Mouse (Mus musculus): ENCODE measurements at regions not wholly inside any gene's neighbourhood (a gene's known extent, or its start where the extent isn't known, plus 50 kb on each side); places are given as distances from the start of the nearest gene placed in this dataset.

GRCm38 (mm10) chr11:45535501-45536025 lies 316.3 kb upstream of the Clint1 start:
- H3K4me1 ChIP-seq (ENCODE audit: control insufficient read depth, insufficient read depth, low read length): no peaks in the 10 kb centered on the region

GRCm38 (mm10) chr11:45538011-45538410 lies 313.8 kb upstream of the Clint1 start:
- DNase-seq: no peak
- 74% methylated on average over 7 of the region's 7 CpGs for WGBS
- no peak overlapping the region for H3K4me3 ChIP-seq (replicated peaks; ENCODE audit: extremely low read depth, low read depth, low read length)
- TF ChIP-seq POLR2A (IDR thresholded peaks at IDR 0.05; ENCODE audit: borderline replicate concordance, extremely low read depth, low read depth, low read length): no peak
- TF ChIP-seq CTCF (IDR thresholded peaks at IDR 0.05; ENCODE audit: insufficient read depth, low read length): no peak
- H3K4me1 ChIP-seq (ENCODE audit: control insufficient read depth, insufficient read depth, low read length): no peaks in the 10 kb centered on the region

More at GRCm38 (mm10) chr11:45535501-45536025, 316.3 kb upstream of the Clint1 start:
- WGBS: 47% methylated on average over 8 of the region's 8 CpGs
- H3K4me3 ChIP-seq (replicated peaks; ENCODE audit: extremely low read depth, low read depth, low read length): no peak overlapping the region
- DNase-seq: no peak
- TF ChIP-seq POLR2A (IDR thresholded peaks at IDR 0.05; ENCODE audit: borderline replicate concordance, extremely low read depth, low read depth, low read length): no peak
- no peak for TF ChIP-seq CTCF (IDR thresholded peaks at IDR 0.05; ENCODE audit: insufficient read depth, low read length)

- DNase-seq: peak; percentile 14
- H3K4me1 ChIP-seq (ENCODE audit: control insufficient read depth, insufficient read depth, low read length): no peaks in the 10 kb centered on the region
- WGBS: 41% methylated on average over 4 of the region's 4 CpGs
- TF ChIP-seq POLR2A (IDR thresholded peaks at IDR 0.05; ENCODE audit: borderline replicate concordance, extremely low read depth, low read depth, low read length) (no peak), CTCF (IDR thresholded peaks at IDR 0.05; ENCODE audit: insufficient read depth, low read length) (peak; percentile 65)
- H3K4me3 ChIP-seq (replicated peaks; ENCODE audit: extremely low read depth, low read depth, low read length): no peak overlapping the region
Measured at GRCm38 (mm10) chr11:45539459-45539858, 312.4 kb upstream of the Clint1 start.

GRCm38 (mm10) chr11:45544531-45544930 lies 307.3 kb upstream of the Clint1 start:
- TF ChIP-seq CTCF (IDR thresholded peaks at IDR 0.05; ENCODE audit: insufficient read depth, low read length) (no peak), POLR2A (IDR thresholded peaks at IDR 0.05; ENCODE audit: borderline replicate concordance, extremely low read depth, low read depth, low read length) (no peak)
- no peak for DNase-seq
- WGBS: 64% methylated on average over 3 of the region's 3 CpGs
- Histone ChIP-seq H3K4me3 (replicated peaks; ENCODE audit: extremely low read depth, low read depth, low read length) (no peak overlapping the region), H3K4me1 (ENCODE audit: control insufficient read depth, insufficient read depth, low read length) (no peaks in the 10 kb centered on the region)

GRCm38 (mm10) chr11:45545896-45546626 lies 305.8 kb upstream of the Clint1 start:
- WGBS: 74% methylated on average over 11 of the region's 11 CpGs
- H3K4me1 ChIP-seq (ENCODE audit: control insufficient read depth, insufficient read depth, low read length): no peaks in the 10 kb centered on the region

GRCm38 (mm10) chr11:45546861-45547260 lies 305.0 kb upstream of the Clint1 start:
- DNase-seq: no peak
- TF ChIP-seq CTCF (IDR thresholded peaks at IDR 0.05; ENCODE audit: insufficient read depth, low read length) (no peak), POLR2A (IDR thresholded peaks at IDR 0.05; ENCODE audit: borderline replicate concordance, extremely low read depth, low read depth, low read length) (no peak)
- Histone ChIP-seq H3K4me3 (replicated peaks; ENCODE audit: extremely low read depth, low read depth, low read length) (no peak overlapping the region), H3K4me1 (ENCODE audit: control insufficient read depth, insufficient read depth, low read length) (no peaks in the 10 kb centered on the region)
- WGBS: 45% methylated on average over 2 of the region's 2 CpGs

More at GRCm38 (mm10) chr11:45545896-45546626, 305.8 kb upstream of the Clint1 start:
- DNase-seq: no peak
- no peak overlapping the region for H3K4me3 ChIP-seq (replicated peaks; ENCODE audit: extremely low read depth, low read depth, low read length)
- no peak for TF ChIP-seq POLR2A (IDR thresholded peaks at IDR 0.05; ENCODE audit: borderline replicate concordance, extremely low read depth, low read depth, low read length)
- TF ChIP-seq CTCF (IDR thresholded peaks at IDR 0.05; ENCODE audit: insufficient read depth, low read length): no peak

- 63% methylated on average over 7 of the region's 7 CpGs for WGBS
- no peak for DNase-seq
- no peaks in the 10 kb centered on the region for H3K4me1 ChIP-seq (ENCODE audit: control insufficient read depth, insufficient read depth, low read length)
- TF ChIP-seq CTCF (IDR thresholded peaks at IDR 0.05; ENCODE audit: insufficient read depth, low read length) (no peak), POLR2A (IDR thresholded peaks at IDR 0.05; ENCODE audit: borderline replicate concordance, extremely low read depth, low read depth, low read length) (no peak)
- no peak overlapping the region for H3K4me3 ChIP-seq (replicated peaks; ENCODE audit: extremely low read depth, low read depth, low read length)
Measured at GRCm38 (mm10) chr11:45550376-45550775, 301.5 kb upstream of the Clint1 start.

GRCm38 (mm10) chr11:45577469-45578154 lies 274.2 kb upstream of the Clint1 start:
- no peak for TF ChIP-seq CTCF (IDR thresholded peaks at IDR 0.05; ENCODE audit: insufficient read depth, low read length)
- TF ChIP-seq POLR2A (IDR thresholded peaks at IDR 0.05; ENCODE audit: borderline replicate concordance, extremely low read depth, low read depth, low read length): no peak
- DNase-seq: no peak
- no peak overlapping the region for H3K4me3 ChIP-seq (replicated peaks; ENCODE audit: extremely low read depth, low read depth, low read length)
- 64% methylated on average over 5 of the region's 5 CpGs for WGBS
- H3K4me1 ChIP-seq (ENCODE audit: control insufficient read depth, insufficient read depth, low read length): no peaks in the 10 kb centered on the region

GRCm38 (mm10) chr11:45592335-45592734 lies 259.5 kb upstream of the Clint1 start:
- no peak for DNase-seq
- H3K4me1 ChIP-seq (ENCODE audit: control insufficient read depth, insufficient read depth, low read length): no peaks in the 10 kb centered on the region
- 69% methylated on average over 3 of the region's 3 CpGs for WGBS
- TF ChIP-seq POLR2A (IDR thresholded peaks at IDR 0.05; ENCODE audit: borderline replicate concordance, extremely low read depth, low read depth, low read length) (no peak), CTCF (IDR thresholded peaks at IDR 0.05; ENCODE audit: insufficient read depth, low read length) (no peak)
- no peak overlapping the region for H3K4me3 ChIP-seq (replicated peaks; ENCODE audit: extremely low read depth, low read depth, low read length)

All from lung, adult 2 months (tissue).